Mouse (Mus musculus) CH12.LX (cell line): ENCODE results near the gene Golga4.

ENCODE experiments used
- CTCF ChIP-seq, 2 experiments: IDR thresholded peaks in 1 of 2; conservative IDR thresholded peaks in 1 of 2; 2 replicates each; pipeline ENCODE4 v1.5.1; 2011 to 2012; ENCODE audit warnings: low read depth in 2 of 2, low read length in 2 of 2, improper control_type of control experiment in 1 of 2, inconsistent platforms in 1 of 2, mild to moderate bottlenecking in 1 of 2, moderate library complexity in 1 of 2
- ETS1 ChIP-seq: conservative IDR thresholded peaks from 2 replicates; pipeline ENCODE4 v1.6.1; 2012; ENCODE audit warnings: low read depth, mild to moderate bottlenecking, inconsistent platforms, low read length, improper control_type of control experiment, moderate library complexity
- NELFE ChIP-seq: IDR thresholded peaks from 2 replicates; pipeline ENCODE4 v1.6.1; 2011; ENCODE audit warnings: low read depth, low read length, improper control_type of control experiment
- POLR2A ChIP-seq: IDR thresholded peaks from 2 replicates; pipeline ENCODE4 v1.6.1; 2011; ENCODE audit warnings: low read depth, mild to moderate bottlenecking, improper control_type of control experiment, low read length

- TF ChIP-seq NELFE, result no peak
- no peak for TF ChIP-seq CTCF (conservative IDR thresholded peaks at IDR 0.05 in 1 of 2, IDR thresholded peaks at IDR 0.05 in 1 of 2; ENCODE audit: low read depth in 2 of 2, low read length in 2 of 2)
- no peak for TF ChIP-seq ETS1
- no peak for TF ChIP-seq POLR2A
These were observed 114.7 kb downstream of the Golga4 start for GRCm38 (mm10) chr9:118620807-118621206.
